In genomic region chr13:51797899-51798746, GRCm38 (mm10) we compare ENCODE assay signal across 15 mouse cellular contexts. TPM values are rescaled to one million over a fixed set of nuclear protein-coding genes. Genes with fewer than 3 reads are reported as not detected.
DNase-seq lines count a peak whose midpoint lies in the region; ATAC-seq and TF ChIP-seq lines count a peak whose summit lies in the region.
"Had no signal": no experiment of that assay in that cellular context is flagged by ENCODE, and none has a peak within 500 bp of the region (broad histone marks: within the 10 kb centered on the region; RNA-seq: fewer than 3 reads in every experiment).

No protein-coding gene starts in this region.

- no peak for DNase-seq in heart, adult 2 months
- DNase-seq in CD4-positive, CD25-positive, alpha-beta regulatory T cell, adult 2 months (ENCODE audit: low read depth, low spot score): peak; percentile 75
- DNase-seq in brain, adult 2 months (ENCODE audit: low read depth, low spot score): peak; percentile 79
- DNase-seq in thymus, postnatal 14 days: peak; percentile 45
- no peak for DNase-seq in cerebellum, postnatal 14 days
- DNase-seq in adrenal gland, postnatal 36 days: no peak
- DNase-seq: adrenal gland, postnatal 10 days; gastrocnemius, postnatal 25 days; kidney, postnatal 14 days; liver; lung, embryonic 14.5 days had no signal

- no peaks in the 10 kb centered on the region for H3K79me2 ChIP-seq in heart, adult 2 months (replicated peaks; ENCODE audit: control insufficient read depth, insufficient read depth, low read length)

- no peaks in the 10 kb centered on the region for H3K9me3 ChIP-seq in heart, embryonic 12.5 days (replicated peaks)
- H3K9me3 ChIP-seq: embryonic facial prominence, embryonic 13.5 days; heart, embryonic 13.5 days had no signal

- no peak overlapping the region for H3K4me2 ChIP-seq in heart, embryonic 12.5 days
- H3K4me2 ChIP-seq: embryonic facial prominence, embryonic 13.5 days; heart, embryonic 13.5 days; lung, embryonic 14.5 days had no signal

- H3K4me1 ChIP-seq in heart, embryonic 12.5 days (replicated peaks): peaks cover 15% of the 10 kb centered on the region
- H3K4me1 ChIP-seq in heart, adult 2 months (ENCODE audit: control insufficient read depth, insufficient read depth, low read length): no peaks in the 10 kb centered on the region

- no peak for TF ChIP-seq CTCF in heart, adult 2 months (IDR thresholded peaks at IDR 0.05)

- intact Hi-C loops in heart, adult 2 months (cut with DNase I): no loop called here

- peaks cover 4% of the 10 kb centered on the region; the same call in 1 of the 2 replicates for H3K27me3 ChIP-seq in heart, embryonic 12.5 days (replicated peaks)
- H3K27me3 ChIP-seq in heart, adult 2 months (ENCODE audit: control insufficient read depth, insufficient read depth, low read length): no peaks in the 10 kb centered on the region
- H3K27me3 ChIP-seq: embryonic facial prominence, embryonic 13.5 days; heart, embryonic 13.5 days had no signal

- TF ChIP-seq POLR2A in heart, adult 2 months (IDR thresholded peaks at IDR 0.05; ENCODE audit: insufficient read depth, low read depth, low read length): no peak

- peak overlapping the region; percentile 19; the same call in 1 of the 2 replicates for H3K9ac ChIP-seq in heart, embryonic 12.5 days
- no peak overlapping the region for H3K9ac ChIP-seq in heart, adult 2 months (ENCODE audit: low read depth, low read length)
- H3K9ac ChIP-seq: embryonic facial prominence, embryonic 13.5 days; heart, embryonic 13.5 days; lung, embryonic 14.5 days had no signal

- H3K27ac ChIP-seq in heart, embryonic 12.5 days (ENCODE audit: poor library complexity, severe bottlenecking): no peak overlapping the region
- H3K27ac ChIP-seq in heart, adult 2 months: no peak overlapping the region
- H3K27ac ChIP-seq: embryonic facial prominence, embryonic 13.5 days; heart, embryonic 13.5 days had no signal

- no peak for ATAC-seq in heart, embryonic 12.5 days (ENCODE audit: insufficient number of reproducible peaks, low FRiP score)
- ATAC-seq: intestine, embryonic 16.5 days had no signal

- no peaks in the 10 kb centered on the region for H3K36me3 ChIP-seq in heart, embryonic 12.5 days
- H3K36me3 ChIP-seq in heart, adult 2 months (ENCODE audit: control insufficient read depth, insufficient read depth, low read length): no peaks in the 10 kb centered on the region
- H3K36me3 ChIP-seq: embryonic facial prominence, embryonic 13.5 days; heart, embryonic 13.5 days had no signal

- 50% methylated on average over 8 of the region's 8 CpGs for WGBS in heart, embryonic 12.5 days
- WGBS in heart, adult 2 months: 72% methylated on average over 8 of the region's 8 CpGs

- no peak for TF ChIP-seq EP300 in heart, adult 2 months (IDR thresholded peaks at IDR 0.05; ENCODE audit: insufficient read depth, low read depth, low read length)

- H3K4me3 ChIP-seq in heart, embryonic 12.5 days: no peak overlapping the region
- no peak overlapping the region for H3K4me3 ChIP-seq in heart, adult 2 months
- H3K4me3 ChIP-seq: embryonic facial prominence, embryonic 13.5 days; heart, embryonic 13.5 days had no signal

RNA-seq across cellular contexts. Expression of gene Sema4d, which starts 4.6 kb away (rescaled TPM):
- 17.3 and 17.4 TPM in 2 replicates for polyA plus RNA-seq in heart, embryonic 12.5 days (2016; fragmentation: Nextera tagmentation; extraction: Ambion mirVana)
- 10 to 100 TPM; 52.2 to 67.6 TPM for total RNA-seq in heart, adult 2 months (2021)
- polyA plus RNA-seq in heart, adult 2 months (2012; rRNA removed): 51.7 and 52.2 TPM in 2 replicates
- total RNA-seq in adrenal gland, postnatal 36 days (2021): 10 to 100 TPM; 12.4 to 15.7 TPM

RNA-seq across cellular contexts. Expression of gene Gadd45g, which starts 48.4 kb away (rescaled TPM):
- 58.9 and 64.4 TPM in 2 replicates for polyA plus RNA-seq in heart, embryonic 12.5 days (2016; fragmentation: Nextera tagmentation; extraction: Ambion mirVana)
- total RNA-seq in heart, adult 2 months (2021): 10 to 100 TPM in 1 of 2 experiments, 1 to 10 TPM in 1; 8.2 to 19.0 TPM
- polyA plus RNA-seq in heart, adult 2 months (2012; rRNA removed): 19.7 and 24.3 TPM in 2 replicates
- total RNA-seq in adrenal gland, postnatal 36 days (2021): 10 to 100 TPM; 71.8 to 72.5 TPM

Comparison
In these comparisons a context has a peak if more than half of its experiments do, and no peak if none do; other contexts are left out.
1. DNase-seq: peak in CD4-positive, CD25-positive, alpha-beta regulatory T cell, adult 2 months (single experiment), brain, adult 2 months (single experiment) and thymus, postnatal 14 days (single experiment); none in heart, adult 2 months (0 of 2), cerebellum, postnatal 14 days (0 of 2) and adrenal gland, postnatal 36 days (0 of 2).